Mouse (Mus musculus) layer of hippocampus, postnatal 10 days (tissue): Measurements from ENCODE around the gene Mipep. TPM values are rescaled to one million over a fixed set of nuclear protein-coding genes. Genes with fewer than 3 reads are reported as not detected.

Experiments used
- total RNA-seq, 2 experiments: library from RNA; stranded (reverse); gene quantifications; 2 replicates each; pipeline ENCODE4 v1.2.3; 2021

Mipep gene
- total RNA-seq, 2 experiments from 2014 or later, result 25.9 to 26.8 TPM

Other genes with a start within 250 kb of the Mipep start
- gene Spata13, start 150.6 kb upstream of the Mipep start, total RNA-seq, result 10 to 100 TPM; 29.9 to 31.4 TPM
- under 1 TPM in 1 of 2 experiments, not detected in 1; 0.18 TPM for gene C1qtnf9, start 16.4 kb upstream of the Mipep start, total RNA-seq